ENCODE assay signal across 22 mouse cellular contexts in genomic region chr19:53366057-53366775, GRCm38 (mm10). TPM values are rescaled to one million over a fixed set of nuclear protein-coding genes. Genes with fewer than 3 reads are reported as not detected.
DNase-seq lines count a peak whose midpoint lies in the region; ATAC-seq and TF ChIP-seq lines count a peak whose summit lies in the region.
"Had no signal": no experiment of that assay in that cellular context is flagged by ENCODE, and none has a peak within 500 bp of the region (broad histone marks: within the 10 kb centered on the region; RNA-seq: fewer than 3 reads in every experiment).

No protein-coding gene starts in this region.

- H3K27me3 ChIP-seq in cerebellum, adult 2 months (ENCODE audit: control insufficient read depth, insufficient read depth, low read length) = no peaks in the 10 kb centered on the region
- H3K27me3 ChIP-seq in heart, embryonic 14.5 days (ENCODE audit: control insufficient read depth, insufficient read depth, low read length) = no peaks in the 10 kb centered on the region
- no peaks in the 10 kb centered on the region for H3K27me3 ChIP-seq in heart, embryonic 10.5 days (ENCODE audit: insufficient read depth, poor library complexity, severe bottlenecking)
- no peaks in the 10 kb centered on the region for H3K27me3 ChIP-seq in lung, postnatal 0 days (replicated peaks; ENCODE audit: insufficient read depth, low read length)
- H3K27me3 ChIP-seq in forebrain, embryonic 15.5 days = no peaks in the 10 kb centered on the region
- H3K27me3 ChIP-seq: embryonic facial prominence, embryonic 12.5 days; limb, embryonic 15.5 days; midbrain, embryonic 12.5 days; neural tube, embryonic 15.5 days had no signal

- ATAC-seq in cerebellum, adult (ENCODE audit: insufficient number of reproducible peaks, low FRiP score, low TSS enrichment) = no peak
- 0 out of 2 replicates have a peak, but pooled peaks have one; percentile 19 for ATAC-seq in heart, embryonic 14.5 days (ENCODE audit: insufficient number of reproducible peaks, insufficient read depth, low FRiP score, low read depth)
- ATAC-seq in lung, postnatal 0 days = no peak
- no peak for ATAC-seq in forebrain, embryonic 15.5 days (replicated peaks)

- no peak for TF ChIP-seq EP300 in lung, postnatal 0 days (IDR thresholded peaks at IDR 0.05)

- H3K9ac ChIP-seq in heart, embryonic 14.5 days (ENCODE audit: low read length) = no peak overlapping the region; the same call in 1 of the 2 replicates
- H3K9ac ChIP-seq in lung, postnatal 0 days (replicated peaks; ENCODE audit: low read depth) = no peak overlapping the region
- no peak overlapping the region for H3K9ac ChIP-seq in forebrain, embryonic 15.5 days (replicated peaks)
- H3K9ac ChIP-seq: embryonic facial prominence, embryonic 12.5 days; limb, embryonic 15.5 days; midbrain, embryonic 12.5 days; neural tube, embryonic 15.5 days had no signal

- TF ChIP-seq CTCF in cerebellum, adult 2 months (IDR thresholded peaks at IDR 0.05; ENCODE audit: borderline replicate concordance, insufficient read depth, low read depth, low read length) = no peak
- TF ChIP-seq CTCF in lung, postnatal 0 days (IDR thresholded peaks at IDR 0.05) = no peak

- H3K4me1 ChIP-seq in cerebellum, adult 2 months (ENCODE audit: control insufficient read depth, insufficient read depth, low read length) = peaks cover 29% of the 10 kb centered on the region
- H3K4me1 ChIP-seq in heart, embryonic 14.5 days (ENCODE audit: control insufficient read depth in 2 of 2, insufficient read depth in 2 of 2, low read length in 2 of 2) = peaks cover 19 to 35% of the 10 kb centered on the region in 2 experiments
- H3K4me1 ChIP-seq in heart, embryonic 10.5 days = peaks cover 35% of the 10 kb centered on the region
- H3K4me1 ChIP-seq in lung, postnatal 0 days (ENCODE audit: insufficient read depth, low read depth, low read length) = peaks cover 12% of the 10 kb centered on the region; the same call in 1 of the 2 replicates
- peaks cover 23% of the 10 kb centered on the region for H3K4me1 ChIP-seq in forebrain, embryonic 15.5 days

- no peaks in the 10 kb centered on the region for H3K9me3 ChIP-seq in heart, embryonic 14.5 days (ENCODE audit: control insufficient read depth, low read length)
- no peaks in the 10 kb centered on the region for H3K9me3 ChIP-seq in heart, embryonic 10.5 days
- H3K9me3 ChIP-seq in lung, postnatal 0 days (ENCODE audit: low read length) = no peaks in the 10 kb centered on the region
- H3K9me3 ChIP-seq in forebrain, embryonic 15.5 days = no peaks in the 10 kb centered on the region
- H3K9me3 ChIP-seq: embryonic facial prominence, embryonic 12.5 days; limb, embryonic 15.5 days; midbrain, embryonic 12.5 days; neural tube, embryonic 15.5 days had no signal

- H3K27ac ChIP-seq in cerebellum, adult 2 months (ENCODE audit: insufficient read depth, low read length) = peak overlapping the region; percentile 88
- H3K27ac ChIP-seq in heart, embryonic 14.5 days (replicated peaks in 1 of 2; ENCODE audit: control insufficient read depth in 1 of 2, insufficient read depth in 1 of 2, low read depth in 2 of 2, low read length in 2 of 2) = no peak overlapping the region
- H3K27ac ChIP-seq in heart, embryonic 10.5 days = no peak overlapping the region
- H3K27ac ChIP-seq in lung, postnatal 0 days (ENCODE audit: low read length) = no peak overlapping the region
- H3K27ac ChIP-seq in forebrain, embryonic 15.5 days (replicated peaks) = no peak overlapping the region

- no peak overlapping the region for H3K4me3 ChIP-seq in cerebellum, adult 2 months (replicated peaks; ENCODE audit: insufficient read depth, low read depth, low read length)
- H3K4me3 ChIP-seq in heart, embryonic 14.5 days (ENCODE audit: control insufficient read depth in 1 of 2, insufficient read depth in 1 of 2, low read depth in 1 of 2, low read length in 2 of 2) = no peak overlapping the region
- H3K4me3 ChIP-seq in heart, embryonic 10.5 days = no peak overlapping the region
- H3K4me3 ChIP-seq in lung, postnatal 0 days (ENCODE audit: low read depth, low read length) = no peak overlapping the region
- H3K4me3 ChIP-seq in forebrain, embryonic 15.5 days = no peak overlapping the region
- H3K4me3 ChIP-seq: embryonic facial prominence, embryonic 12.5 days; heart, adult 2 months; limb, embryonic 15.5 days; midbrain, embryonic 12.5 days; neural tube, embryonic 15.5 days had no signal

- no peak for TF ChIP-seq POLR2A in cerebellum, adult 2 months (IDR thresholded peaks at IDR 0.05; ENCODE audit: borderline replicate concordance, insufficient read depth, low read length)

- H3K4me2 ChIP-seq in heart, embryonic 14.5 days (ENCODE audit: low read length) = no peak overlapping the region
- H3K4me2 ChIP-seq in lung, postnatal 0 days (replicated peaks; ENCODE audit: low read depth, low read length) = no peak overlapping the region
- H3K4me2 ChIP-seq in forebrain, embryonic 15.5 days (replicated peaks) = no peak overlapping the region
- H3K4me2 ChIP-seq: embryonic facial prominence, embryonic 12.5 days; midbrain, embryonic 12.5 days had no signal

- peak in 1 of 2 experiments; percentile 45 for DNase-seq in cerebellum, adult 2 months
- DNase-seq in heart, embryonic 10.5 days (ENCODE audit: low spot score) = no peak
- peak; percentile 19 for DNase-seq in lung, postnatal 0 days (ENCODE audit: low spot score)
- no peak for DNase-seq in lung, postnatal 14 days
- DNase-seq: adrenal gland, postnatal 10 days; cerebellum, adult 9-11 months; gastrocnemius, postnatal 10 days; heart, postnatal 36 days; kidney, adult 11 months; kidney, postnatal 10 days; retina, postnatal 1 day; thymus, postnatal 36 days had no signal

- WGBS in cerebellum, adult 2 months = 28% methylated on average over 11 of the region's 11 CpGs
- WGBS in heart, embryonic 14.5 days = 73% methylated on average over 11 of the region's 11 CpGs
- 78% methylated on average over 11 of the region's 11 CpGs for WGBS in heart, embryonic 10.5 days
- 63% methylated on average over 11 of the region's 11 CpGs for WGBS in lung, postnatal 0 days
- 85% methylated on average over 11 of the region's 11 CpGs for WGBS in forebrain, embryonic 15.5 days

- H3K36me3 ChIP-seq in heart, embryonic 14.5 days (ENCODE audit: control insufficient read depth, insufficient read depth, low read length) = peaks cover 6% of the 10 kb centered on the region
- 0 out of 2 replicates have a peak, but pooled peaks cover 3% of the 10 kb centered on the region for H3K36me3 ChIP-seq in heart, embryonic 10.5 days
- no peaks in the 10 kb centered on the region for H3K36me3 ChIP-seq in lung, postnatal 0 days (ENCODE audit: insufficient read depth, low read length)
- peaks cover 9% of the 10 kb centered on the region for H3K36me3 ChIP-seq in forebrain, embryonic 15.5 days
- H3K36me3 ChIP-seq: embryonic facial prominence, embryonic 12.5 days had no signal

RNA-seq across cellular contexts. Expression of gene Gm10197, which starts 5.3 kb away (rescaled TPM):
- not detected in 2 replicates for polyA plus RNA-seq in cerebellum, adult 2 months (2012; rRNA removed)
- not detected in 2 replicates for polyA plus RNA-seq in heart, embryonic 14.5 days (2014; fragmentation: Nextera tagmentation; extraction: Ambion mirVana)
- polyA plus RNA-seq in heart, embryonic 10.5 days (2016; fragmentation: Nextera tagmentation; extraction: Ambion mirVana) = not detected in 2 replicates
- polyA plus RNA-seq in lung, postnatal 0 days (2015; fragmentation: Nextera tagmentation; extraction: Ambion mirVana) = 2.2 TPM in 1 of 2 replicates, not detected in the other
- polyA plus RNA-seq in forebrain, embryonic 15.5 days (2015; fragmentation: Nextera tagmentation; extraction: Ambion mirVana) = not detected in 2 replicates
- polyA plus RNA-seq: brain, embryonic 14.5 days; embryonic facial prominence, embryonic 12.5 days; heart, adult 2 months; limb, embryonic 15.5 days; liver, embryonic 16.5 days; midbrain, embryonic 12.5 days; neural tube, embryonic 15.5 days had no signal

RNA-seq across cellular contexts. Expression of gene Smndc1, which starts 24.2 kb away (rescaled TPM):
- polyA plus RNA-seq in cerebellum, adult 2 months (2012; rRNA removed) = 24.6 and 26.1 TPM in 2 replicates
- polyA plus RNA-seq in heart, embryonic 14.5 days (2014; fragmentation: Nextera tagmentation; extraction: Ambion mirVana) = 31.5 and 32.7 TPM in 2 replicates
- 27.6 and 31.7 TPM in 2 replicates for polyA plus RNA-seq in heart, embryonic 10.5 days (2016; fragmentation: Nextera tagmentation; extraction: Ambion mirVana)
- polyA plus RNA-seq in lung, postnatal 0 days (2015; fragmentation: Nextera tagmentation; extraction: Ambion mirVana) = 35.8 and 40.0 TPM in 2 replicates
- polyA plus RNA-seq in forebrain, embryonic 15.5 days (2015; fragmentation: Nextera tagmentation; extraction: Ambion mirVana) = 41.0 and 42.3 TPM in 2 replicates

RNA-seq across cellular contexts. Expression of gene Mxi1, which starts 55.9 kb away (rescaled TPM):
- polyA plus RNA-seq in cerebellum, adult 2 months (2012; rRNA removed) = 71.8 and 72.4 TPM in 2 replicates
- polyA plus RNA-seq in heart, embryonic 14.5 days (2014; fragmentation: Nextera tagmentation; extraction: Ambion mirVana) = 46.0 and 49.7 TPM in 2 replicates
- polyA plus RNA-seq in heart, embryonic 10.5 days (2016; fragmentation: Nextera tagmentation; extraction: Ambion mirVana) = 27.7 and 28.7 TPM in 2 replicates
- polyA plus RNA-seq in lung, postnatal 0 days (2015; fragmentation: Nextera tagmentation; extraction: Ambion mirVana) = 40.4 and 43.0 TPM in 2 replicates
- 62.0 and 68.4 TPM in 2 replicates for polyA plus RNA-seq in forebrain, embryonic 15.5 days (2015; fragmentation: Nextera tagmentation; extraction: Ambion mirVana)
